Mouse (Mus musculus) monocyte, adult 59 days (primary cell): Measurements from ENCODE around the gene Gm44805. TPM values are rescaled to one million over a fixed set of nuclear protein-coding genes. Genes with fewer than 3 reads are reported as not detected.

Experiments used
- total RNA-seq, 2 experiments: library from RNA; stranded (reverse); gene quantifications; one replicate each; pipeline ENCODE4 v1.2.4; 2023

Gm44805 gene
- total RNA-seq, result not detected

GRCm38 (mm10) chr7:19681202-19681694 lies at the start of gene Gm44805, which contains the start of gene Apoc4:
Gene Gm44805 (minus strand): TSS chr7:19681423.
Gene Apoc4 (minus strand): TSS chr7:19681479.

GRCm38 (mm10) chr7:19715239-19716054 lies 34.2 kb upstream of the Gm44805 start, which contains the start of gene Tomm40:
Gene Tomm40 (minus strand): TSS chr7:19715438.

GRCm38 (mm10) chr7:19698907-19699826 lies 17.9 kb upstream of the Gm44805 start, which contains the start of gene Apoe:
Gene Apoe (minus strand): TSS chr7:19699188.

GRCm38 (mm10) chr7:19691873-19692865 lies 10.9 kb upstream of the Gm44805 start, which contains the start of gene Apoc1:
Gene Apoc1 (minus strand): TSS chr7:19692660.

GRCm38 (mm10) chr7:19677872-19678271 lies 3.4 kb downstream of the Gm44805 start, which contains the start of gene Apoc2:
Gene Apoc2 (minus strand): TSS chr7:19677941.

GRCm38 (mm10) chr7:19664955-19665841 lies 16.0 kb downstream of the Gm44805 start, which contains the start of gene Clptm1:
Gene Clptm1 (minus strand): TSS chr7:19665033.

GRCm38 (mm10) chr7:19629361-19629734 lies 51.9 kb downstream of the Gm44805 start, which contains the start of gene Relb:
Gene Relb (minus strand): TSS chr7:19629438.

Other genes with a start within 250 kb of the Gm44805 start
- 10 to 100 TPM; 32.6 to 34.3 TPM for gene Mark4, start 222.6 kb downstream of the Gm44805 start, total RNA-seq
- under 1 TPM; 0.89 to 0.94 TPM for gene Exoc3l2, start 218.1 kb downstream of the Gm44805 start, total RNA-seq
- 10 to 100 TPM in 1 of 2 experiments, 1 to 10 TPM in 1; 8.6 to 11.2 TPM for gene Bloc1s3, start 173.1 kb downstream of the Gm44805 start, total RNA-seq
- gene Trappc6a, start 173.0 kb downstream of the Gm44805 start, total RNA-seq, result 10 to 100 TPM; 34.4 to 45.3 TPM
- gene Nkpd1, start 163.6 kb downstream of the Gm44805 start, total RNA-seq, result under 1 TPM in 1 of 2 experiments, not detected in 1; 0.26 TPM
- gene Ppp1r37, start 118.3 kb downstream of the Gm44805 start, total RNA-seq, result 10 to 100 TPM; 45.7 to 48.4 TPM
- gene Zfp296, start 104.1 kb downstream of the Gm44805 start, total RNA-seq, result 1 to 10 TPM; 6.2 to 6.8 TPM
- 10 to 100 TPM; 76.3 to 80.3 TPM for gene Gemin7, start 103.8 kb downstream of the Gm44805 start, total RNA-seq
- gene Clasrp, start 76.9 kb downstream of the Gm44805 start, total RNA-seq, result 10 to 100 TPM; 60.6 to 62.7 TPM
- 10 to 100 TPM; 73.1 to 82.8 TPM for gene Relb, start 52.0 kb downstream of the Gm44805 start, total RNA-seq
- 10 to 100 TPM; 73.1 to 81.8 TPM for gene Clptm1, start 16.4 kb downstream of the Gm44805 start, total RNA-seq
- gene Apoc2, start 3.5 kb downstream of the Gm44805 start, total RNA-seq, result 100 to 1,000 TPM; 138 to 244 TPM
- gene Apoc4, start 56 bp upstream of the Gm44805 start, total RNA-seq, result not detected
- 10 to 100 TPM; 79.5 to 84.6 TPM for gene Apoc1, start 11.2 kb upstream of the Gm44805 start, total RNA-seq
- 1,000 to 10,000 TPM; 1,850 to 1,922 TPM for gene Apoe, start 17.8 kb upstream of the Gm44805 start, total RNA-seq
- gene Tomm40, start 34.0 kb upstream of the Gm44805 start, total RNA-seq, result 10 to 100 TPM; 31.1 to 33.4 TPM
- 1 to 10 TPM in 1 of 2 experiments, under 1 TPM in 1; 0.91 to 2.5 TPM for gene Nectin2, start 69.1 kb upstream of the Gm44805 start, total RNA-seq
- gene Bcam, start 89.6 kb upstream of the Gm44805 start, total RNA-seq, result under 1 TPM; 0.76 to 0.97 TPM
- gene Cblc, start 115.4 kb upstream of the Gm44805 start, total RNA-seq, result not detected
- gene Bcl3, start 141.3 kb upstream of the Gm44805 start, total RNA-seq, result 10 to 100 TPM; 71.7 to 91.9 TPM
- gene Gm19345, start 170.6 kb upstream of the Gm44805 start, total RNA-seq, result not detected
- 1 to 10 TPM; 1.9 to 2.9 TPM for gene Ceacam16, start 179.9 kb upstream of the Gm44805 start, total RNA-seq
- 1 to 10 TPM; 2.4 to 2.7 TPM for gene Ceacam19, start 206.5 kb upstream of the Gm44805 start, total RNA-seq
- gene Pvr, start 239.7 kb upstream of the Gm44805 start, total RNA-seq, result 10 to 100 TPM; 22.2 to 29.1 TPM